Mouse (Mus musculus) Patski (cell line): Measurements from ENCODE around the gene Iqch. TPM values are rescaled to one million over a fixed set of nuclear protein-coding genes. Genes with fewer than 3 reads are reported as not detected.

Experiments
- ATAC-seq: fragments of 100-300 bp; one replicate; pipeline ENCODE4 v1.8.0; 2021
- CTCF ChIA-PET: fragments of 350-600 bp; sonication (Branson Sonifier 250); formaldehyde crosslinking; loops from one replicate; lab custom pipeline; 2022; ENCODE audit warnings: inconsistent platforms; lab: Charles Lee
- POLR2A ChIA-PET: fragments of 350-600 bp; sonication (Branson Sonifier 250); formaldehyde crosslinking; loops from one replicate; lab custom pipeline; 2022; ENCODE audit warnings: antibody characterized with exemption, inconsistent platforms; lab: Charles Lee
- DNase-seq: peaks from one replicate; pipeline ENCODE4 v3.0.0-alpha.2; 2011; ENCODE audit warnings: low read depth, low spot score
- H3K27me3 ChIP-seq: fragments of 371-371 bp; one replicate; pipeline ENCODE4 v1.5.1; 2021
- CTCF ChIP-seq: fragments of 100-300 bp; IDR thresholded peaks from one replicate; pipeline ENCODE4 v1.5.1; 2021
- in situ Hi-C: fragments of 300-500 bp; cut with MboI; formaldehyde crosslinking; loops from 3 replicates; pipeline ENCODE4 v1.11.1; 2018; ENCODE audit warnings: low pct_unique_long_range_greater_than_20kb, mixed read lengths
- polyA plus RNA-seq: library from polyadenylated mRNA; unstranded; gene quantifications from one replicate; pipeline ENCODE4 v1.2.3, GENCODE M21; 2021

Gene Iqch
- polyA plus RNA-seq, 1 experiment from 2014 or later: 0.09 TPM

GRCm38 (mm10) chr9:63537489-63537888 lies 64.8 kb downstream of the Iqch start:
- in situ Hi-C loops: no loop called here
- TF ChIP-seq CTCF: no peak
- no peak for DNase-seq
- ChIA-PET POLR2A (no interaction called here), CTCF (no interaction called here)
- H3K27me3 ChIP-seq: no peaks in the 10 kb centered on the region
- ATAC-seq: no peak

DNA sequence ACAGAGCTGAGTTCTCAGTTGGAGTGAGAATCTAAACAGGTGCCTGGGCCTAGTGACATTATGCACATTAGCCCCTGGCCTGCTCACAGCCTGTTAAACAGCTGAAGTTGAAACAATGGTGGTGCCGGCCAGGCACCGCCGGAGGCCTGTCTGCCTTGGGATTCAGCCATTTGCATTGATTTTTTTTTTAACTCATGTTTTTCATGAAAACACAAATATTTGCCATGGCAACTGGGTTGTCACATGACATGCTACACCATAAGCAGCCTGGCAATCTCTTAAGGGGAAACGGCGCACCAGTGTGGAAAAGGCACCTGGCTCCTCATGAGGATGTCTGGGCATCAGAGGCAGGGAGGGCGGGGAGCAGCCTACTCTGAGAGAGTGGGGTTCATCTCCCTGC lies 67.3 kb downstream of the Iqch start:
- DNase-seq (no peak), ATAC-seq (no peak)
- in situ Hi-C loops: no loop called here
- TF ChIP-seq CTCF: no peak
- CTCF ChIA-PET: no interaction called here
- peaks cover 5% of the 10 kb centered on the region for H3K27me3 ChIP-seq
- POLR2A ChIA-PET: interaction anchor here (1.4 kb wide), 1 partner anchor 12 kb away, joined by 4 read pairs; no protein-coding TSS in a partner anchor

DNA sequence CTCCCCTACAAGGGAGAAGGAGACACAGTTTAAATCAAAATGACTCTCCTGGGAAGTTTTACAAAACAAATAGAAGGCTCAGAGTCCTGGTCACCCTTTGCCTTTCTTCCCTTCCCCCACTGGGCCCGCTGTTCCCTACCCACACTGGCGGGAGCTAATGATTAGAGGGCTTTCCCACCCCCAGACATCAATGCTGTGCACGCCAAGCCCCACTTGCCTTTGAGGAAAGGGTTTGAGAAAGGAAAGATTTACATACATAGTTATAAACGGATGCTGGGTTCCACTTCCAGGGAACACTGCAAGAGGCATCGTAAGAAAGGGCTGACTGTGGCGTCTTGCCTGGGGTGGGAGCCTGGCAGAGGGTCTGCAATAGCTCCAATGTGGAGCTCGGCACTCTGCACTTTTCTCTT lies 67.9 kb downstream of the Iqch start:
- no peak for ATAC-seq
- TF ChIP-seq CTCF: no peak
- in situ Hi-C loops: no loop called here
- no peak for DNase-seq
- ChIA-PET POLR2A (no interaction called here), CTCF (no interaction called here)
- peaks cover 8% of the 10 kb centered on the region for H3K27me3 ChIP-seq

- no peak for TF ChIP-seq CTCF
- DNase-seq (no peak), ATAC-seq (no peak)
- peaks cover 11% of the 10 kb centered on the region for H3K27me3 ChIP-seq
- CTCF ChIA-PET: interaction anchor here (0.7 kb wide), 1 partner anchor 48 kb away, joined by 3 read pairs; no protein-coding TSS in a partner anchor
- in situ Hi-C loops: no loop called here
- POLR2A ChIA-PET: no interaction called here
Measured at GRCm38 (mm10) chr9:63532966-63533711, 69.2 kb downstream of the Iqch start.

GRCm38 (mm10) chr9:63523937-63524253 lies 78.4 kb downstream of the Iqch start:
- TF ChIP-seq CTCF: no peak
- ChIA-PET CTCF (no interaction called here), POLR2A (no interaction called here)
- H3K27me3 ChIP-seq: peaks cover 22% of the 10 kb centered on the region
- no peak for DNase-seq
- in situ Hi-C loops: no loop called here
- ATAC-seq: no peak

DNA sequence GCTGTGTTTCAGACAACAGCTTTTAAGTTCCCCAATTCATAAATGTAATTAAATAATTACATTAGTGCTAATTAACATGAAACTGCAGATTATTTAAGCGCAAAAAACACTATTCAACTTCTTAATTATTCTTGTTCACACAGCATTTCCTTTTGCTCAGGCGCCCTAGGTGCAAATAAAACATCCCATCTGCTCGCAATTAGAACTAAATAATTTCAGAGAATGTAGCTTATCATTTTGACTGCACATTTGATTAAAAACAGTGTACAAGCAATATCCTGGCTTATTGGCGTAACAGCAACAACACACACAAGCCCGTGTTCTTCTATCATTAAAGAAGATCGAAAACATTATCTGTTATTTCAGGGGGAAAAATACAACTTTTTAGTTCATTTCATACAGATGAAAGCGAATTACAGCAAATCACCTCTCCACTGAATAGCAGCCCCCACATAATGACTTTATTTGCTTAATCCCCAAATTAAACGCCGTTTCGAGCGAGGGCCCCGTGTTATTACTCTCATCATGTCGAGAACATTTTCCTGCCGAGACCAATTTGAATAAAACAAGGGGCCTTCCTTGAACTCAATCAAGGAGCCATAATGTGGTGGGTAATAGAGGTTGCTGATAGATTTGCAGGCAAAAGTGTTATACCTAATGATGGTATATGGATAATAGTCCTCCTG lies 78.9 kb downstream of the Iqch start:
- DNase-seq (no peak), ATAC-seq (no peak)
- in situ Hi-C loops: no loop called here
- no peak for TF ChIP-seq CTCF
- CTCF ChIA-PET: no interaction called here
- POLR2A ChIA-PET: no interaction called here
- H3K27me3 ChIP-seq: peaks cover 20% of the 10 kb centered on the region

DNA sequence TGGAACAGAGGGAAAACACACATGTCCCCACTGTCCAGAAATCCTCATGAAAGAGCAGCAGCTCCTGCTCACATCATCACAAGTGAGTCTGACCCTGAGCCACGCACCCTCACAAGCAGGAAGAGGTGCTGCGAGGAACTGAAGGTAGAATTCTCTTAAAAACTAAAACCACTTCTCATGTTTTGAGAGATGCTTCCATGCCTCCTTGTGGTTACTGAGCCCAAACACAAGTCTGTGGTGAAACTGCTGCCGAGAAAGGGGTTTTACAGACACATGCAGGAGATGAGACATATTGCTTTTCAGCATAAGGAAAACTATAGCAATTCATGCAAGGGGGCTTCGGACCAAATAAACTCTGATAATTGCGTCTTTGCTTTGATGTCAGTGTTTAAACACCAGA lies 89.4 kb downstream of the Iqch start:
- in situ Hi-C loops: no loop called here
- ChIA-PET POLR2A (no interaction called here), CTCF (no interaction called here)
- DNase-seq: no peak
- peaks cover 21% of the 10 kb centered on the region for H3K27me3 ChIP-seq
- TF ChIP-seq CTCF: peak; percentile 15
- no peak for ATAC-seq

GRCm38 (mm10) chr9:63511034-63511433 lies 91.3 kb downstream of the Iqch start:
- TF ChIP-seq CTCF: no peak
- DNase-seq (no peak), ATAC-seq (no peak)
- in situ Hi-C loops: no loop called here
- H3K27me3 ChIP-seq: peaks cover 21% of the 10 kb centered on the region
- ChIA-PET CTCF (interaction anchor here (1.6 kb wide), 1 partner anchor 16 kb away, joined by 4 read pairs; no protein-coding TSS in a partner anchor), POLR2A (interaction anchor here (0.7 kb wide), 1 partner anchor 348 kb away, joined by 4 read pairs; no protein-coding TSS in a partner anchor)

- no peak for ATAC-seq
- H3K27me3 ChIP-seq: peaks cover 21% of the 10 kb centered on the region
- POLR2A ChIA-PET: no interaction called here
- in situ Hi-C loops: no loop called here
- no peak for DNase-seq
- CTCF ChIA-PET: interaction anchor here (1.1 kb wide), 1 partner anchor 8 kb away, joined by 3 read pairs; no protein-coding TSS in a partner anchor
- TF ChIP-seq CTCF: no peak
Measured at GRCm38 (mm10) chr9:63507110-63507509, 95.2 kb downstream of the Iqch start.

GRCm38 (mm10) chr9:63503890-63504289 lies 98.4 kb downstream of the Iqch start:
- ATAC-seq (no peak), DNase-seq (no peak)
- ChIA-PET POLR2A (no interaction called here), CTCF (no interaction called here)
- H3K27me3 ChIP-seq: peaks cover 3% of the 10 kb centered on the region
- in situ Hi-C loops: no loop called here
- TF ChIP-seq CTCF: no peak

GRCm38 (mm10) chr9:63501516-63501915 lies 100.8 kb downstream of the Iqch start:
- TF ChIP-seq CTCF: no peak
- ChIA-PET POLR2A (no interaction called here), CTCF (no interaction called here)
- no peak for DNase-seq
- H3K27me3 ChIP-seq: peaks cover 17% of the 10 kb centered on the region
- no peak for ATAC-seq
- in situ Hi-C loops: no loop called here
